Mouse (Mus musculus): ENCODE data around the gene Lmln. TPM values are rescaled to one million over a fixed set of nuclear protein-coding genes. Genes with fewer than 3 reads are reported as not detected.

The Lmln gene
- polyA plus RNA-seq, 1 experiment: 0.28 TPM

DNA sequence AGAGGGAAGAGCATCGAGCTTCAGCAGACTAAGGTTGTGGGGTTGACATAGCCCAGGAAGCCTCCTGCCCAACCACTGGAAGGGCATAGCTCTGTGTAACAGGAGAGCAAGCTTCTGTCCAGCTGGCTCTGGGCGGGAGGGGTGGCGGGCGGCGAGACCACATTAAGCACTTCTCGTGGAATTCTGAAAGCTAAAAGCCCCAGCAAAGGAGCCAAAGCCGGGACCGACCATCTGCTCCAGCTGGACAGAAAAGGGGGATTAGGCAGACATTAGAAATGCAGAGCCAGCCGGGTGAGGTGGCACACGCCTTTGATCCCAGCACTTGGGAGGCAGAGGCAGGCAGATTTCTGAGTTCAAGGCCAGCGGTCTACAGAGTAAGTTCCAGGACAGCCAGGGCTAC is 95.7 kb downstream of the Lmln start:
- no peak for TF ChIP-seq GATA1 (IDR thresholded peaks at IDR 0.05; ENCODE audit: low read length)

DNA sequence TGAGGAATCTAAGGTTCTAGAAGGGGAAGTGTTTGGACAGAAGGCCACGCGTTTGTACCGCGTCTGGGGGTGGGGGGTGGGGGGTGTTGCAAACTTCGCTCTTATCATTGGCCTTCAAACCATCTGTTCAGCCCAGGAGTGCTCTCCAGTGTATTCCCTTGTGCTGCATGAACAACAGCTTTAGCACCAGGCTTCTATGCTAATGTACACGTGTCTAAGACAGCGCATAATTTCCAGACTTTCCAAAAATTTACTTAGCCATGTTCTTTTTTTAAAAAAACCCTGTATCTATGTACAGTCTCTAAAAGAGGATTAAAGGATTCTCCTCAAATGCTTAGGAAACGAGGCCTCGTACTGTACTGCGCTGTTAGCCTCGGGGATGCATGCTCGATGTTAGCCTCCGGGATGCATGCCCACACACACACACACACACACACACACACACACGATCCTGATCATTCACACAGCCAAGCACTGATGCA is 96.3 kb downstream of the Lmln start:
- TF ChIP-seq GATA1 (IDR thresholded peaks at IDR 0.05; ENCODE audit: low read length): no peak

DNA sequence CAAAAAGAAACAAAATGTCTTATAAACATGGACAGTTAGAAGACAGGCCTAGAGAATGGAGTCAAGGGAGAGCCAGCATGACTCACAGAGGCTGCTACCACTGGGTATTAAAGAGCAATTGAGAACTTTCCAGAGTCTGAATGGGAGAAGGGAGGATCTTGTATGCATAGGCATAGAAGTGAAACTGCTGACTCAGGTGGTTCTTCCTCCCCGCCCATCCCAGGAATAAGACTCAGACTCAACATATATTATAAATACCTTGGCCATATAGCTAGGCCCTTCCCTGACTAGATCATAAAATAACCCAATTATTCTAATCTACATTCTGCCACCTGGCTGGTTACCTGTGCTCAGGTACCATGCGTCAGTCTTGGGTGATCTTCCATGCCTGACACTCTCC is 97.0 kb downstream of the Lmln start:
- TF ChIP-seq GATA1 (IDR thresholded peaks at IDR 0.05; ENCODE audit: low read length): no peak

DNA sequence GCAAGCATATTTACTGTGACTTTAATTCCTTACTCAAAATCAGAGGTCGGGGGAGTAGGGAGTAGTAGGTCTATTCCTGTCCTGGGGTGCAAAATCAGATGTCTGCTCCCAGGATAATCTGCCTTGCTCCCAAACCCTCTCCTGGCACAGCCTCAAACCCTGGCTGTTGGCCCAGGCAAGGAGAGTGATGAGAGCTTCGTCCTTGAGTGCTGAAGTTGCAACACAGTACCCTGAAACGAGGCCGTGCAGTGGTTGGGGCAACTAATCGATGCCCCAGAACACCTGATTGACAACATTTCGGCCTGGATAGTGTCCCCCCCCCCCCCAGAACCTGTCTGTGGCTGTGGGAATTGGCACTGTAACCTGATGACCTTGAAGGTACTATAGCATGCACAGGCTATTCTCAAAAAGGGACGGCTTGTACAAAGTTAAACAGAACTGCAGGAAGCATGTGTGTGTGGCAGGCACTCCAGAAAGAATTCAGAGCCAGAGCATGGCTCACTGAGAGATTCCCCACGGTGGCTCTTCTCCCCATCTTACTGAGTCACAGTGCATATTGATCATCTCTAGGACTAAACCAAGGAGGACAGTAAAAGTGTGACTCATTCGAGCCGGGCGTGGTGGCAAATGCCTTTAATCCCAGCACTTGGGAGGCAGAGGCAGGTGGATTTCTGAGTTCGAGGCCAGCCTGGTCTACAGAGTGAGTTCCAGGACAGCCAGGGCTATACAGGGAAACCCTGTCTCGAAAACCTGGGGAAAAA is 101.2 kb downstream of the Lmln start:
- no peak for TF ChIP-seq GATA1 (IDR thresholded peaks at IDR 0.05; ENCODE audit: low read length)

DNA sequence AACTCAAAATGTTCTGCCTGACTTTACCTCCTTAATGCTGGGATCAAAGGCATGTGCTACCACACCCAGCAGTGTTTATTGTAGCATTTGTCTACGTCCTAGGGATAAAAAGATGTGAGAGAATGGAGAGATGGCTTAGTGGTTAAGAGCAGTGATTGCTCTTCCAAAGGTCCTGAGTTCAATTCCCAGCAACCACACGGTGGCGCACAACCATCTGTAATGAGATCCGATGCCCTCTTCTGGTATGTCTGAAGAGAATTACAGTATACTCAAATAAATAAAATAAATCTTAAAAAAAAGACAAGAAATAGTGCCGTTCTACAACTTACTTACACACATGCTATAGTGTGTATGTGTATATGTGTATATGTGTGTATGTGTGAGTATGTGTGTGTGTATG is 105.2 kb downstream of the Lmln start:
- no peak for TF ChIP-seq GATA1 (IDR thresholded peaks at IDR 0.05; ENCODE audit: low read length)

DNA sequence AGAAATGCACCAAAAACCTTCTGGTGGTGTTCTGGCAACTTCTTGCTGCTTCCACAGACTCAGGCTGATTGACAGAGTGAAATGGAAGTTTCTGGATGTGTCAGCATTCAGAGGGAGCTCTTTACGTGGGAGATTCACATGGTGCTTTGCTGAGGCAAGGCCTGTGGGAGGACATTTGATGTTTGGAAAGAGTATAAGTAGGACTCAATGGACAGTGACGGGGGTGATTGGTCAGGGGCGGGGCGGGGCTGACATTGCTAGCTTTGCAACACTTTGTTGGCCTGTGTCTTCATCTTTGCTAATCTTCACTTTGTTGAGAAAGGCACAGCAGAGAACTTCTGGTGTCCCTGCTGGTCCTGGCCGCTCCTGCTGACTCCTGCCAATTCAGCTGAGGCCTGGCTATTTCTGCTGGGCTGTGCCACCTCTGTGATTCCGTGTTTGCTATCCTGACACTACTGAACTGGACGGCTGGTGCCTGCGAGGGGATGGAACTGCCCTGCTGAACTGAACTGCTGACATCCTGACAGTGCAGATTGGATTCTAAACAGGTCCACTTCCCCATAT is 107.2 kb downstream of the Lmln start:
- TF ChIP-seq GATA1 (IDR thresholded peaks at IDR 0.05; ENCODE audit: low read length): no peak

DNA sequence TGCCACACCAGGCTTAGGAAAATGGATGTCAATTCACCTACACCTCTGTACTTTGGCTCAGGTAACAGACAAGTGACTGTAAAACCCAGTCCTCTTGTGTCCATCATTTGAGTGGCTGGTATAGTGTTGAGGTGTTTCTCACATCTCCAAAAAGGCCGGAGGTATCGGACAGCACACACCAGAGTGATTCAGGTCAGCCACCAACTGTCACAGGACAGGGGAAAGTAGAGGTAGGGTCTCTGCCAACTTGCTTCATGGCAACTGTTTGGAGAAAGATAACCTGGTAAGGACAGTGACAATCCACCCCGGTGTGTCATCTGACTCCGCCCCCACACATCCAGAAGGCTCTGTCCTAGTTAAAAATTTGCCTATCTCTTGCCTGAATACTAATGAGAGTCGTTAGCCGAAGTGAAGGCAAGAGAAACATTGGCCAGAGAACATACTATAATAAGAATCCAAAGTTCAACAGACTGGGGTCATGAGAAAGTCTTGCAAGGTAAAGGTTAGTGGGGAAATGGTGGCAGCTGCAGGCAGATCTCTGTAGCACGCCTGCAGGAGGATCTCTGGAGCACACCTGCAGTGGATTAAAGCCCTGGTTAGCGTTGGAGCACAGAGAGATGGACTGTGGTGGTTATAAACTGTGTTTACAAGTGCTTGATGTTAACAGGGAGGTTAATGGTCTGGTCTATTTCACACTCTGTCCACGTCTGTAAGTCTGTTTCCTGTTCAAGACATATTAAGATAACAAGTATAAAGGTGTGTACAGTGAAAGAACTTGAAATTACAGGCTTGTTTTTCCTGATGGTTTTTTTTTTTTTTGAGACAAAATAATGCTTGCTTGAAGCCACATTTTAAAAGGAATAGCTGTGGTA is 108.6 kb downstream of the Lmln start:
- TF ChIP-seq GATA1 (IDR thresholded peaks at IDR 0.05; ENCODE audit: low read length): no peak

DNA sequence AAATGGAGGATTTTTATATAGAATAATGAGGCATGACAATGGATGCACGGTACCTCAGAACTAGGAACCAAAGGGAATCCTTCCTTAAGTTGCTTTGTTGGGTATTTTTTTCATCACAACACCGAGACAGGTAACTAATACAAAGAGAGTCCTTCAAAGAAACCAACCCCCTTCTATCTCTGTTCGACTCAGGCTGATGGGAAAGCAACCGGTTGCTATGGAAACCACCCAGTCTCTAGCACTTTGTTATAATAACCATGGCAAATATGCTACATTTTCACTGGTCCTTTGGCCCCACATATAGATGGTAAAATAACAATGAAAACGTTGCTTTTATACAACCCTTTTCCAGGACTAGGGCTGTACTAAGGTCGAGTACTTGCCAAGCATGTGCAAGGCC is 109.5 kb downstream of the Lmln start:
- no peak for TF ChIP-seq GATA1 (IDR thresholded peaks at IDR 0.05; ENCODE audit: low read length)

DNA sequence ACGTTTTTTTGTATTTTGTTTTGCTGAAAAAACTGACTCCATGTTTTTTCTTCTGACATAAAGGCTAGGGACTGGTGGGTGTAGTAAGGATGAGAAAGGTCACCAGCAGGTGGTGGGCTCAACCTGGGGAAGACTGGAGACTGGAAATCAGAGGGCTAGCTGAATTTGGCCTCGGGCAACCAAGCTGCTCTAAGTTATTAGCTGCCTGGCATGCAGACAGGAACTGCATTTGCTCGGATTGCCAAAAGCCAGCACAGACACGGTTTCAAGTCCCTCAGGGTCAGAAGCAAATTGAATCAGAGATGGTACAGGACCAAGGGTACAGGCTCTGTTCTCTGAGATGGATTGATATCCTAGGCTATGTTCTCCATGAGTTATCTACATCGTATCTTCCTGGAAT is 110.8 kb downstream of the Lmln start:
- no peak for TF ChIP-seq GATA1 (IDR thresholded peaks at IDR 0.05; ENCODE audit: low read length)

DNA sequence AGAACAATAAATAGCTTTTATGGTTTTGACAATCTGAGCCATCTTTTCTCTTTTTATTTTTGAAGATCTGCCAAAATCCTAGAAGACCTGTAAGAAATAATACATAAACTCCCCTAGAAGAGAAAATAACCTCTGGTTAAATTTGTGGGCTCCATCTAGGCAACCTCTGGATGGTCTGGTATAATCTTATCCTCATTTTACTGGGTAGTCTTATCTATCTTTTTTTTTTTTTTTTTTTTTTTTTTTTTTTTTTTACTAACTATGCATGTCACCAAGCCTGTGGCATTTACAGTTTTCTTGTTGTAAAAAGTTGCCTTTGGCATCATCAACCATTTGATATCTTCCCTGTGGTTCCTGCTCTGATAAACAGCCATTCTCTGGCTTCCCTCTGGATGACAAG is 112.4 kb downstream of the Lmln start:
- TF ChIP-seq GATA1 (IDR thresholded peaks at IDR 0.05; ENCODE audit: low read length): no peak

Other genes with a start within 250 kb of the Lmln start
- gene Fyttd1, start 185.0 kb upstream of the Lmln start, polyA plus RNA-seq (2012): 192 and 286 TPM in 2 replicates
- gene Rubcn, start 184.8 kb upstream of the Lmln start, polyA plus RNA-seq (2012): 8.8 and 9.3 TPM in 2 replicates
- 9.0 and 11.8 TPM in 2 replicates for gene Lrch3, start 148.4 kb upstream of the Lmln start, polyA plus RNA-seq (2012)
- 1.2 and 3.0 TPM in 2 replicates for gene Iqcg, start 6.3 kb upstream of the Lmln start, polyA plus RNA-seq (2012)
- gene Rpl35a, start 6.1 kb upstream of the Lmln start, polyA plus RNA-seq (2012): 82.9 and 92.8 TPM in 2 replicates
- 3.0 and 3.7 TPM in 2 replicates for gene Osbpl11, start 122.5 kb downstream of the Lmln start, polyA plus RNA-seq (2012)
- 30.8 and 55.6 TPM in 2 replicates for gene Snx4, start 188.9 kb downstream of the Lmln start, polyA plus RNA-seq (2012)

All from G1E-ER4 (cell line).